Mouse (Mus musculus): ENCODE measurements around the gene Ppp1r27. TPM values are rescaled to one million over a fixed set of nuclear protein-coding genes. Genes with fewer than 3 reads are reported as not detected.

Ppp1r27 gene
- polyA plus RNA-seq, 1 experiment from 2014 or later: 9.6 TPM

GRCm38 (mm10) chr11:120542376-120542775 lies 8.6 kb downstream of the Ppp1r27 start:
- no peak overlapping the region for H3K9ac ChIP-seq (ENCODE audit: low read depth, low read length)
- no peaks in the 10 kb centered on the region for H3K27me3 ChIP-seq (replicated peaks; ENCODE audit: control insufficient read depth, insufficient read depth, low read length)
- WGBS: 80% methylated on average over 6 of the region's 6 CpGs
- no peaks in the 10 kb centered on the region for H3K9me3 ChIP-seq (ENCODE audit: control insufficient read depth, low read length)
- ATAC-seq (ENCODE audit: low read depth): no peak
- H3K4me1 ChIP-seq (ENCODE audit: control insufficient read depth, insufficient read depth, low read length): peaks cover 16% of the 10 kb centered on the region
- peaks cover 41% of the 10 kb centered on the region for H3K36me3 ChIP-seq (ENCODE audit: control insufficient read depth, insufficient read depth, low read length)
- H3K4me2 ChIP-seq (ENCODE audit: low read depth, low read length): no peak overlapping the region
- no peak overlapping the region for H3K4me3 ChIP-seq (ENCODE audit: low read depth, low read length)
- no peak overlapping the region for H3K27ac ChIP-seq (replicated peaks; ENCODE audit: low read depth, low read length)
- DNase-seq (ENCODE audit: low spot score): no peak

DNA sequence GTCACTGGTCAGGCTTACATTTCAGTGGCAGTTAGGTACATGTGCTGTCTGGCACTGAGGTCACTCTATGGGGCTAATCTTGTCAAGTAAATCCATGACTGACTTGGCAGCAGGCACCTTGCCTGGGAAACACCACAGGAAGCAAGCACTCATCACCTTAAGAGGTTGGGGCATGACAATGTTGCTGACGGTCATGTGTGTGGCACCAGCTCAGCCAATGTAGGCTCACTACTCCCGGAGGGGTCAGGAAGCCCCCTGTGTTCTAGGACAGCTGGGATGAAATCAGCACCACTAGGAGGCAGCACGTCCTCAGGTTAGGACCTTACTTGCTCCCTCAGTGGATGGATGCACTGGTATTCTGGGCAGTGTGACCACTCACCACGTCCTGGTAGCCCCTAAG lies 9.0 kb downstream of the Ppp1r27 start:
- Histone ChIP-seq H3K9me3 (ENCODE audit: control insufficient read depth, low read length) (no peaks in the 10 kb centered on the region), H3K27me3 (replicated peaks; ENCODE audit: control insufficient read depth, insufficient read depth, low read length) (no peaks in the 10 kb centered on the region), H3K27ac (replicated peaks; ENCODE audit: low read depth, low read length) (no peak overlapping the region), H3K36me3 (ENCODE audit: control insufficient read depth, insufficient read depth, low read length) (peaks cover 41% of the 10 kb centered on the region), H3K9ac (ENCODE audit: low read depth, low read length) (no peak overlapping the region), H3K4me3 (ENCODE audit: low read depth, low read length) (no peak overlapping the region), H3K4me2 (ENCODE audit: low read depth, low read length) (no peak overlapping the region), H3K4me1 (ENCODE audit: control insufficient read depth, insufficient read depth, low read length) (peaks cover 16% of the 10 kb centered on the region)
- no peak for DNase-seq (ENCODE audit: low spot score)
- ATAC-seq (ENCODE audit: low read depth): no peak
- 43% methylated on average over 4 of the region's 4 CpGs for WGBS

DNA sequence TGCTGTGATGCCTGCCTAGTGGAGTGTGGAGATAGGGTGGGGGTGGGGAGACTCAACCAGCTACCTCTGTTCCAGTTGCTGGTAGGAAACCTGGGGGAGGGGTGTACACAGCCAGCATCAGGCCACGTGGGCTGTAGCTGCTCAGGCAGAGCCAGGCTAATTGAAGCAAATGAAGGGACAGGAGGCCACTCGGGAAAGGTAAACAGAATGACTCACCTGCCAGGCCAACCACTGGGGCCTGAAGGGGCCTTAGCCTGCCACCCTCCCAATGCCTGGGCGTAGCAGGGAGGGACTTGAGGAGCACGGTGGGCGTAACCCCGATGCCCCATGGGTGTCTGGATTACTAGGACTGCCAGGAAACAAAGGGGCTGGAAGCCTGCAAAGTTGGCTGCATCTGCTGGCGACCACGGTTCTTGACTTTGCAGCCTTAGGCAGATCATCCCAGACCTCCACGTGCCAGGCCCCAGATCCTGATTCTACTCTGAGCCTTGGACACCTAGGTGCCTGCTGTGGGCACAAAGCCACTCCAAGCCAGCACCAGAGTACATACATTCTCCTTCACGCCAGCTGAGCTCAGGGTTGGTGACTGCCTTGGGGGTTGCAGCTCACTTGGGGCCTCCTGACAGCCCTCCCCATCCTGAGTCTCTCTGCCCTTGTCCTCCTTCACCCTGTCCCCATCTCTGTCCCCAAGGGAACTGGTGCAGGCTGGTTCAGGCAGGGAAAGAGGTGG lies 11.5 kb downstream of the Ppp1r27 start:
- H3K4me1 ChIP-seq (ENCODE audit: control insufficient read depth, insufficient read depth, low read length): peaks cover 16% of the 10 kb centered on the region
- no peak overlapping the region for H3K4me2 ChIP-seq (ENCODE audit: low read depth, low read length)
- H3K27me3 ChIP-seq (replicated peaks; ENCODE audit: control insufficient read depth, insufficient read depth, low read length): no peaks in the 10 kb centered on the region
- peak overlapping the region; percentile 45; the same call in 1 of the 2 replicates for H3K9ac ChIP-seq (ENCODE audit: low read depth, low read length)
- peak overlapping the region; percentile 39; the same call in 1 of the 2 replicates for H3K27ac ChIP-seq (replicated peaks; ENCODE audit: low read depth, low read length)
- DNase-seq (ENCODE audit: low spot score) (peak; percentile 62), ATAC-seq (ENCODE audit: low read depth) (peak; percentile 60)
- H3K9me3 ChIP-seq (ENCODE audit: control insufficient read depth, low read length): no peaks in the 10 kb centered on the region
- H3K36me3 ChIP-seq (ENCODE audit: control insufficient read depth, insufficient read depth, low read length): peaks cover 29% of the 10 kb centered on the region
- H3K4me3 ChIP-seq (ENCODE audit: low read depth, low read length): no peak overlapping the region
- 11% methylated on average over 6 of the region's 10 CpGs for WGBS

GRCm38 (mm10) chr11:120538955-120539284 lies 12.0 kb downstream of the Ppp1r27 start:
- no peak for DNase-seq (ENCODE audit: low spot score)
- Histone ChIP-seq H3K4me1 (ENCODE audit: control insufficient read depth, insufficient read depth, low read length) (peaks cover 16% of the 10 kb centered on the region), H3K27ac (replicated peaks; ENCODE audit: low read depth, low read length) (0 out of 2 replicates have a peak overlapping the region, but pooled peaks have one; percentile 39), H3K4me2 (ENCODE audit: low read depth, low read length) (no peak overlapping the region), H3K9me3 (ENCODE audit: control insufficient read depth, low read length) (no peaks in the 10 kb centered on the region), H3K36me3 (ENCODE audit: control insufficient read depth, insufficient read depth, low read length) (peaks cover 23% of the 10 kb centered on the region), H3K9ac (ENCODE audit: low read depth, low read length) (no peak overlapping the region), H3K4me3 (ENCODE audit: low read depth, low read length) (no peak overlapping the region), H3K27me3 (replicated peaks; ENCODE audit: control insufficient read depth, insufficient read depth, low read length) (0 out of 2 replicates have a peak, but pooled peaks cover 4% of the 10 kb centered on the region)
- ATAC-seq (ENCODE audit: low read depth): no peak; the same call in 1 of the 2 replicates
- 38% methylated on average over 8 of the region's 8 CpGs for WGBS

DNA sequence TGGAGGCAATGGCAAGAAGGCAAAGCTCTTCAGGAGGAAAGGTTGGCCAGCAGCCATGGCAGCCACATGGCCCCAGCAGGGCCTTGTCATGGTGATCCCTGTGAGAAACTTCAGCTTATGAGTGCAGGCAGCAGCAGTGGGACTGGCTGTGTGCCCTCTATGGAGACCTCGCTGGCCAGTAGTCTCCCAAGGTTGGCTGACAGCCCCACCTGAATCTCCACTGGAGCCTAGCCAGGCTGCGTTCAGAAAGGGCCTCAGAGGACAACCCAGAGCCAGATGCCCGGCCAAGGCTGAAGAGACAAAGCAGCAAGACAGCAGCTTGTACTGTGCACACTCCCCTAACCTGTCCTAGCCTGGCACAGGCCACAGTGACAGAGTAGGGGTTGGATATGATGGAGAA lies 12.4 kb downstream of the Ppp1r27 start:
- Histone ChIP-seq H3K27ac (replicated peaks; ENCODE audit: low read depth, low read length) (no peak overlapping the region), H3K27me3 (replicated peaks; ENCODE audit: control insufficient read depth, insufficient read depth, low read length) (0 out of 2 replicates have a peak, but pooled peaks cover 4% of the 10 kb centered on the region), H3K36me3 (ENCODE audit: control insufficient read depth, insufficient read depth, low read length) (peaks cover 19% of the 10 kb centered on the region), H3K4me2 (ENCODE audit: low read depth, low read length) (no peak overlapping the region), H3K4me1 (ENCODE audit: control insufficient read depth, insufficient read depth, low read length) (peaks cover 16% of the 10 kb centered on the region), H3K9me3 (ENCODE audit: control insufficient read depth, low read length) (no peaks in the 10 kb centered on the region), H3K4me3 (ENCODE audit: low read depth, low read length) (no peak overlapping the region), H3K9ac (ENCODE audit: low read depth, low read length) (no peak overlapping the region)
- DNase-seq (ENCODE audit: low spot score) (peak; percentile 15), ATAC-seq (ENCODE audit: low read depth) (no peak)
- 59% methylated on average over 3 of the region's 3 CpGs for WGBS

DNA sequence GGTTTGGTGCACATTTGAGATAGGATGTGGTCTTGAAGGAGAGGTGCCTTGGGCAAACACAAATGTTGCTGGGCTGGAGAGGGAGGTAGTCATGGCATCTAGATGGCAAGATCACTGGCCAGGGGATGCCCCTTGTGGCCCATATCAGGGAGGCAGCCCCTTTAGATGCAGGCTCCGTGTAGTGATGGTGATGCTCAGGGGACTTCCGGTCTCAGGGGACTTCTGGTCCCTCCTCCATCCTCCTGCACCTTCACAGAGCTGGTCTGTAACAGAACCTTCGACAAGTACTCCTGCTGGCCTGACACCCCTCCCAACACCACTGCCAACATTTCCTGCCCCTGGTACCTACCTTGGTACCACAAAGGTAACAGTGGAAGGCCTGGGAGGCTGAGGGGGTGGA lies 15.1 kb downstream of the Ppp1r27 start:
- Histone ChIP-seq H3K27me3 (replicated peaks; ENCODE audit: control insufficient read depth, insufficient read depth, low read length) (peaks cover 29% of the 10 kb centered on the region), H3K36me3 (ENCODE audit: control insufficient read depth, insufficient read depth, low read length) (no peaks in the 10 kb centered on the region), H3K4me3 (ENCODE audit: low read depth, low read length) (no peak overlapping the region), H3K4me1 (ENCODE audit: control insufficient read depth, insufficient read depth, low read length) (peaks cover 16% of the 10 kb centered on the region), H3K4me2 (ENCODE audit: low read depth, low read length) (no peak overlapping the region), H3K9me3 (ENCODE audit: control insufficient read depth, low read length) (no peaks in the 10 kb centered on the region), H3K27ac (replicated peaks; ENCODE audit: low read depth, low read length) (no peak overlapping the region), H3K9ac (ENCODE audit: low read depth, low read length) (no peak overlapping the region)
- DNase-seq (ENCODE audit: low spot score): no peak
- WGBS: 58% methylated on average over 3 of the region's 3 CpGs
- no peak for ATAC-seq (ENCODE audit: low read depth)

DNA sequence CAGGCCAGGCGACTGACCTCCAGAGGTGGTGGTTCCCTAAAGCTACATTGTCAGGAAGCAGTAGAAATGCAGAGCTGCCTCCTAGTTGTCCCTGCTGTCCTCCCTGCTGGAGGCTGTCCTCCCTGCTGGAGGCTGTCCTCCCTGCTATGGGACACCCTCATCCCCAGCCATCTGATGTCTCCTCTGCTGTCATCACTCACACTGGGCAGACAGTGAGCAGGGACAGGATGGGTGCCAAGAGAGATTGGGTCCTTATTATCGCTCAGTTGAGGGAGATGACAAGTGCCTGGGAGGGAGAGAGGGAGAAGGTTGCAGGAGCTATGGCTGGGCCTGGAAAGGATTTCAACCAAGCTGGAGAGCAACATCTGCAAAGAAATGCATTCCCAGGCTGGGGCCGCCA lies 15.8 kb downstream of the Ppp1r27 start:
- no peak overlapping the region for H3K9ac ChIP-seq (ENCODE audit: low read depth, low read length)
- 69% methylated on average over 3 of the region's 3 CpGs for WGBS
- no peak overlapping the region for H3K4me2 ChIP-seq (ENCODE audit: low read depth, low read length)
- H3K27me3 ChIP-seq (replicated peaks; ENCODE audit: control insufficient read depth, insufficient read depth, low read length): peaks cover 35% of the 10 kb centered on the region
- no peaks in the 10 kb centered on the region for H3K36me3 ChIP-seq (ENCODE audit: control insufficient read depth, insufficient read depth, low read length)
- DNase-seq (ENCODE audit: low spot score) (no peak), ATAC-seq (ENCODE audit: low read depth) (no peak)
- H3K4me3 ChIP-seq (ENCODE audit: low read depth, low read length): no peak overlapping the region
- no peak overlapping the region for H3K27ac ChIP-seq (replicated peaks; ENCODE audit: low read depth, low read length)
- H3K4me1 ChIP-seq (ENCODE audit: control insufficient read depth, insufficient read depth, low read length): peaks cover 20% of the 10 kb centered on the region
- no peaks in the 10 kb centered on the region for H3K9me3 ChIP-seq (ENCODE audit: control insufficient read depth, low read length)

GRCm38 (mm10) chr11:120534093-120534492 lies 16.8 kb downstream of the Ppp1r27 start:
- Histone ChIP-seq H3K4me1 (ENCODE audit: control insufficient read depth, insufficient read depth, low read length) (peaks cover 11% of the 10 kb centered on the region), H3K9ac (ENCODE audit: low read depth, low read length) (no peak overlapping the region), H3K4me3 (ENCODE audit: low read depth, low read length) (no peak overlapping the region), H3K36me3 (ENCODE audit: control insufficient read depth, insufficient read depth, low read length) (no peaks in the 10 kb centered on the region), H3K4me2 (ENCODE audit: low read depth, low read length) (no peak overlapping the region), H3K27ac (replicated peaks; ENCODE audit: low read depth, low read length) (no peak overlapping the region), H3K27me3 (replicated peaks; ENCODE audit: control insufficient read depth, insufficient read depth, low read length) (peaks cover 46% of the 10 kb centered on the region), H3K9me3 (ENCODE audit: control insufficient read depth, low read length) (no peaks in the 10 kb centered on the region)
- DNase-seq (ENCODE audit: low spot score): no peak
- ATAC-seq (ENCODE audit: low read depth): no peak
- WGBS: 82% methylated on average over 8 of the region's 8 CpGs

DNA sequence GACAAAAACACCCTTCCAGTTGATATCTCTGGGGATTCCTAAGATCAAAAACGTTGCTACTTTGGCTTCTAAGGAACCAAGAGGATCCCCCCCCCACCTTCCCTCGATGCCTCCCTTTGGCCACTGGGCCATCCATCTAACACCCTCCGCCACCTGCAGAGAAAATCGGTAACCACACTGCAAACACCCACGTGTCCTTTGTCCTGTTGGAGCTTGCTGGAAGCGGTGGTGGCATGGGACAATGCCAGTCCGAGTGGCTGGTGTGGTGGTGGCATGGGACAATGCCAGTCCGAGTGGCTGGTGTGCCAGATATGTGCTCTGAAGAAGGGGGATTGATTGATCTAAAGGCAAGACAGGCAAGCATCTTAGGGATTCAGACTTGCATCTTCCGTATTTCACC lies 19.3 kb downstream of the Ppp1r27 start:
- H3K27me3 ChIP-seq (replicated peaks; ENCODE audit: control insufficient read depth, insufficient read depth, low read length): peaks cover 57% of the 10 kb centered on the region
- H3K27ac ChIP-seq (replicated peaks; ENCODE audit: low read depth, low read length): no peak overlapping the region
- H3K9ac ChIP-seq (ENCODE audit: low read depth, low read length): no peak overlapping the region
- no peaks in the 10 kb centered on the region for H3K9me3 ChIP-seq (ENCODE audit: control insufficient read depth, low read length)
- no peak overlapping the region for H3K4me2 ChIP-seq (ENCODE audit: low read depth, low read length)
- H3K4me3 ChIP-seq (ENCODE audit: low read depth, low read length): no peak overlapping the region
- no peak for DNase-seq (ENCODE audit: low spot score)
- H3K4me1 ChIP-seq (ENCODE audit: control insufficient read depth, insufficient read depth, low read length): 0 out of 2 replicates have a peak, but pooled peaks cover 4% of the 10 kb centered on the region
- ATAC-seq (ENCODE audit: low read depth): no peak
- H3K36me3 ChIP-seq (ENCODE audit: control insufficient read depth, insufficient read depth, low read length): no peaks in the 10 kb centered on the region
- WGBS: 30% methylated on average over 9 of the region's 9 CpGs

All from embryonic facial prominence, embryonic 14.5 days (tissue).